Mouse (Mus musculus) bone marrow macrophage, adult 2 months (primary cell): ENCODE data around the gene Slc41a1.

Experiments used
- CTCF ChIP-seq: IDR thresholded peaks from 2 replicates; pipeline ENCODE4 v1.5.1; 2012; ENCODE audit warnings: low read depth, mild to moderate bottlenecking, low read length, moderate library complexity
- POLR2A ChIP-seq: IDR thresholded peaks from 2 replicates; pipeline ENCODE4 v1.6.1; 2012; ENCODE audit warnings: mild to moderate bottlenecking, low read depth, low read length, borderline replicate concordance

- TF ChIP-seq CTCF (no peak), POLR2A (no peak)
These were observed 38.3 kb downstream of the Slc41a1 start for GRCm38 (mm10) chr1:131865596-131865995.
